Mouse (Mus musculus) ES-Bruce4 (cell line): ENCODE data around the gene Slc24a3. TPM values are rescaled to one million over a fixed set of nuclear protein-coding genes. Genes with fewer than 3 reads are reported as not detected.

ENCODE experiments used
- H3K27ac ChIP-seq: 2 replicates; pipeline ENCODE4 v1.5.1; 2012; ENCODE audit warnings: low read length, inconsistent platforms; ENCODE audit not compliant: insufficient read depth
- H3K27me3 ChIP-seq: 2 replicates; pipeline ENCODE4 v1.6.1; 2012; ENCODE audit warnings: mild to moderate bottlenecking, low read length, inconsistent platforms; ENCODE audit not compliant: control insufficient read depth, poor library complexity, insufficient read depth, severe bottlenecking
- H3K36me3 ChIP-seq: 2 replicates; pipeline ENCODE4 v1.6.1; 2012; ENCODE audit warnings: inconsistent platforms, mild to moderate bottlenecking, low read length, moderate library complexity; ENCODE audit not compliant: control insufficient read depth, poor library complexity, insufficient read depth, severe bottlenecking
- H3K4me1 ChIP-seq: one replicate; pipeline ENCODE4 v1.8.1; 2011; ENCODE audit warnings: low read length; ENCODE audit not compliant: control insufficient read depth, insufficient read depth
- H3K4me3 ChIP-seq: 2 replicates; pipeline ENCODE4 v1.5.1; 2011; ENCODE audit warnings: low read depth, mild to moderate bottlenecking, low read length
- H3K9ac ChIP-seq: 2 replicates; pipeline ENCODE4 v1.6.1; 2012; ENCODE audit warnings: low read depth, mild to moderate bottlenecking, inconsistent platforms; ENCODE audit not compliant: poor library complexity, severe bottlenecking
- H3K9me3 ChIP-seq: replicated peaks from 2 replicates; pipeline ENCODE4 v1.6.1; 2012; ENCODE audit warnings: mild to moderate bottlenecking, low read length, inconsistent platforms; ENCODE audit not compliant: control insufficient read depth, poor library complexity, insufficient read depth, severe bottlenecking
- CTCF ChIP-seq: IDR thresholded peaks from one replicate; pipeline ENCODE4 v1.8.1; 2011; ENCODE audit warnings: low read depth, low read length
- EP300 ChIP-seq: IDR thresholded peaks from 2 replicates; pipeline ENCODE4 v1.6.1; 2011; ENCODE audit warnings: low read depth, low read length; ENCODE audit not compliant: insufficient read depth
- POLR2A ChIP-seq: IDR thresholded peaks from one replicate; pipeline ENCODE4 v1.8.1; 2011; ENCODE audit warnings: low read length; ENCODE audit not compliant: insufficient read depth
- polyA plus RNA-seq: library from polyadenylated mRNA; stranded (reverse); fragments of >200 nt; gene quantifications from 2 replicates; pipeline ENCODE4 v1.2.4, GENCODE M21; 2011; ENCODE audit warnings: low read depth; ENCODE audit not compliant: missing spikeins, insufficient read depth, insufficient read length

Gene Slc24a3
- polyA plus RNA-seq, 1 experiment, result 0.16 TPM

GRCm38 (mm10) chr2:145336406-145336805, 168.9 kb downstream of the Slc24a3 start:
- Histone ChIP-seq H3K36me3 (no peaks in the 10 kb centered on the region), H3K27ac (no peak overlapping the region), H3K4me3 (no peak overlapping the region), H3K27me3 (no peaks in the 10 kb centered on the region), H3K9me3 (no peaks in the 10 kb centered on the region), H3K4me1 (no peaks in the 10 kb centered on the region), H3K9ac (no peak overlapping the region)
- TF ChIP-seq CTCF (no peak), EP300 (no peak), POLR2A (no peak)

GRCm38 (mm10) chr2:145340816-145341215, 173.3 kb downstream of the Slc24a3 start:
- Histone ChIP-seq H3K4me1 (no peaks in the 10 kb centered on the region), H3K27ac (no peak overlapping the region), H3K27me3 (no peaks in the 10 kb centered on the region), H3K4me3 (no peak overlapping the region), H3K9ac (no peak overlapping the region), H3K36me3 (no peaks in the 10 kb centered on the region), H3K9me3 (no peaks in the 10 kb centered on the region)
- no peak for TF ChIP-seq CTCF
- TF ChIP-seq POLR2A, result no peak
- TF ChIP-seq EP300, result no peak

DNA sequence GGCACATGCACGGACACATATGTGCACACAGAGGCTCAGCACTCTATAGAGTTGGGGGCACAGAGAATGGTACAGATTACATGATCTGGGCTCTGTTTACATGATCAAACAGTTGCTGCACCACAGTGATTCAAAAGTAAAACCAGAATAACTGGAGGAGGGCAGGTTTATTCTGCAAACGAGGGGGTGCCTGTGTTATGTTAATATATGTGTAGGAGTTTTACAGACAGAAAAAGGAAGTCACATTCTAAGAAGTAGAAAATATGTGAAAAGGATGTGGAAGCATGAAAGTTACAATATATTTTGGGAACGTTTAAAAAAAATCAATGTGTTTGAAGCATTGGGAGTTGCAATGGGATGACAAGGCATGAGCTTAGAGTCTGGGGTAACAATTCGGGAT, 175.4 kb downstream of the Slc24a3 start:
- Histone ChIP-seq H3K4me3 (no peak overlapping the region), H3K27ac (no peak overlapping the region), H3K9ac (no peak overlapping the region), H3K4me1 (no peaks in the 10 kb centered on the region), H3K9me3 (no peaks in the 10 kb centered on the region), H3K36me3 (no peaks in the 10 kb centered on the region), H3K27me3 (no peaks in the 10 kb centered on the region)
- TF ChIP-seq POLR2A (no peak), CTCF (no peak), EP300 (no peak)

GRCm38 (mm10) chr2:145344521-145344920, 177.0 kb downstream of the Slc24a3 start:
- Histone ChIP-seq H3K4me1 (no peaks in the 10 kb centered on the region), H3K27me3 (no peaks in the 10 kb centered on the region), H3K27ac (no peak overlapping the region), H3K4me3 (no peak overlapping the region), H3K9me3 (no peaks in the 10 kb centered on the region), H3K36me3 (no peaks in the 10 kb centered on the region), H3K9ac (no peak overlapping the region)
- TF ChIP-seq CTCF (no peak), POLR2A (no peak), EP300 (no peak)

GRCm38 (mm10) chr2:145353801-145354200, 186.2 kb downstream of the Slc24a3 start:
- no peaks in the 10 kb centered on the region for H3K36me3 ChIP-seq
- H3K27ac ChIP-seq, result no peak overlapping the region
- TF ChIP-seq EP300, result no peak
- no peak for TF ChIP-seq CTCF
- no peak for TF ChIP-seq POLR2A
- no peaks in the 10 kb centered on the region for H3K4me1 ChIP-seq
- H3K4me3 ChIP-seq, result no peak overlapping the region
- no peaks in the 10 kb centered on the region for H3K27me3 ChIP-seq
- no peak overlapping the region for H3K9ac ChIP-seq
- no peaks in the 10 kb centered on the region for H3K9me3 ChIP-seq

- Histone ChIP-seq H3K9ac (no peak overlapping the region), H3K4me3 (no peak overlapping the region), H3K27me3 (no peaks in the 10 kb centered on the region), H3K27ac (no peak overlapping the region), H3K36me3 (no peaks in the 10 kb centered on the region), H3K4me1 (no peaks in the 10 kb centered on the region), H3K9me3 (no peaks in the 10 kb centered on the region)
- TF ChIP-seq POLR2A (no peak), EP300 (no peak), CTCF (no peak)
These were observed 190.8 kb downstream of the Slc24a3 start for GRCm38 (mm10) chr2:145358236-145358942.
